Mouse (Mus musculus): Measurements from ENCODE around the gene Zfp668.

GRCm38 (mm10) chr7:127921516-127921915 lies 44.9 kb upstream of the Zfp668 start:
- TF ChIP-seq MYOD1 (IDR thresholded peaks at IDR 0.05; ENCODE audit: control insufficient read depth, insufficient read length, low read depth), result no peak
- TF ChIP-seq CTCF (IDR thresholded peaks at IDR 0.05; ENCODE audit: control insufficient read depth, insufficient read depth, insufficient read length), result peak; percentile 2
- TF ChIP-seq MAX (IDR thresholded peaks at IDR 0.05), result no peak
